Mouse (Mus musculus) hindbrain, embryonic 12.5 days (tissue): Measurements from ENCODE around the gene Bmpr2. TPM values are rescaled to one million over a fixed set of nuclear protein-coding genes. Genes with fewer than 3 reads are reported as not detected.

Source experiments
- ATAC-seq: fragments of 200-750 bp; cut with Nextera tagmentation; 2 replicates; pipeline ENCODE4 v1.8.0; 2017; ENCODE audit warnings: moderate TSS enrichment; ENCODE audit not compliant: low FRiP score
- H3K27ac ChIP-seq: fragments of 300-500 bp; sonication (generic); 2 replicates; pipeline ENCODE4 v1.5.1; 2016; ENCODE audit warnings: mild to moderate bottlenecking
- H3K27me3 ChIP-seq: fragments of 300-500 bp; sonication (generic); 2 replicates; pipeline ENCODE4 v1.6.1; 2016; ENCODE audit warnings: mild to moderate bottlenecking
- H3K36me3 ChIP-seq: fragments of 300-500 bp; sonication (generic); 2 replicates; pipeline ENCODE4 v1.6.1; 2016; ENCODE audit warnings: mild to moderate bottlenecking
- H3K4me1 ChIP-seq: fragments of 300-500 bp; sonication (generic); 2 replicates; pipeline ENCODE4 v1.6.1; 2016
- H3K4me2 ChIP-seq: fragments of 300-500 bp; sonication (generic); replicated peaks from 2 replicates; pipeline ENCODE4 v1.6.1; 2016; ENCODE audit warnings: mild to moderate bottlenecking
- H3K4me3 ChIP-seq: fragments of 300-500 bp; sonication (generic); 2 replicates; pipeline ENCODE4 v1.5.1; 2016; ENCODE audit warnings: mild to moderate bottlenecking
- H3K9ac ChIP-seq: fragments of 300-500 bp; sonication (generic); 2 replicates; pipeline ENCODE4 v1.6.1; 2016; ENCODE audit warnings: mild to moderate bottlenecking, moderate library complexity
- H3K9me3 ChIP-seq: fragments of 300-500 bp; sonication (generic); replicated peaks from 2 replicates; pipeline ENCODE4 v1.6.1; 2016; ENCODE audit warnings: mild to moderate bottlenecking
- WGBS: fragments of 180-500 bp; shearing (Covaris S2); methylation state at CpG from one replicate; pipeline ENCODE4 v1.1.7; 2016; 5-methylcytosine and 5-hydroxymethylcytosine counted together
- polyA plus RNA-seq: library from polyadenylated mRNA; unstranded; fragments of >200 nt; fragmentation: Nextera tagmentation; extraction: Ambion mirVana; gene quantifications from 2 replicates; pipeline ENCODE4 v1.2.1, GENCODE M21; 2016

Gene Bmpr2
- polyA plus RNA-seq, 1 experiment from 2014 or later = 13.7 TPM

DNA sequence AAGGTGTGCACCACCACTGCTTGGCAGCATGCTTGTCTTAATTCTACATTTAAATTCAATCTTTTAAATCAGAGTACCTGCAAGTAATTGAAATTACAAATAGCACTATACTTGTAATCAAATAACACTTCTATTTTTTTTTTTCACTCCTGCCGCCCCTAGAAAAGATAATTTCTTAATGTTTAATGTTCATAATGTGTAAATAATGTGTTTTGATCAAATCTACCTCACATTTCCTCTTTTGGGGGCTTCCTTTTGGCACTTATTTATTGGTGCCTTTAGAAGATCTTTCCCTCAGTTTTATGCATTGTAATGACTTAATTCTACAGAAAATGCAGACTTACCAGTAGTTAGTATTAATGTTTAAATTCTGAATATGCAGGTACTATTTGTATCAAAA, 160.5 kb downstream of the Bmpr2 start:
- no peak overlapping the region for H3K4me3 ChIP-seq
- H3K9me3 ChIP-seq = no peaks in the 10 kb centered on the region
- WGBS = 95% methylated on average over 1 of the region's 1 CpGs
- H3K36me3 ChIP-seq = no peaks in the 10 kb centered on the region
- peaks cover 2% of the 10 kb centered on the region; the same call in 1 of the 2 replicates for H3K4me1 ChIP-seq
- H3K4me2 ChIP-seq = no peak overlapping the region
- no peak for ATAC-seq
- no peak overlapping the region for H3K9ac ChIP-seq
- no peak overlapping the region for H3K27ac ChIP-seq
- H3K27me3 ChIP-seq = no peaks in the 10 kb centered on the region

DNA sequence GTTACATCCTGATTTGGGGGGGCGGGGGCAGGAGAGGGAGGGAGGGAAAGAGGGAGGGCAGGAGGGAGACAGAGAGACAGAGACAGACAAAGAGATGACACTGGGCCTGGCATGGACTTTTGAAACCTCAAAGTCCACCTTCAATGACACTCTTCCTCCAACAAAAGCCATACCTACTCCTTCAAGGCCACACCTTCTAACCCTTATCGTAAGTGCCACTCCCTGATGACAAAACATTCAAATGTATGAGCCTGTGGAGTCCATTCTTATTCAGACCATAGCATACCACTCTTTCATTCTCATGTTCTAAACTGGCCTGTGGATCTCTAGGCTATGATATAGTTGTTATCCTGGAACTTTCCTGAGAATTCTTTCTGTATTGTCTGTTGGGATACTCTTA, 161.2 kb downstream of the Bmpr2 start:
- ATAC-seq = no peak
- no peaks in the 10 kb centered on the region for H3K9me3 ChIP-seq
- 92% methylated on average over 2 of the region's 2 CpGs for WGBS

DNA sequence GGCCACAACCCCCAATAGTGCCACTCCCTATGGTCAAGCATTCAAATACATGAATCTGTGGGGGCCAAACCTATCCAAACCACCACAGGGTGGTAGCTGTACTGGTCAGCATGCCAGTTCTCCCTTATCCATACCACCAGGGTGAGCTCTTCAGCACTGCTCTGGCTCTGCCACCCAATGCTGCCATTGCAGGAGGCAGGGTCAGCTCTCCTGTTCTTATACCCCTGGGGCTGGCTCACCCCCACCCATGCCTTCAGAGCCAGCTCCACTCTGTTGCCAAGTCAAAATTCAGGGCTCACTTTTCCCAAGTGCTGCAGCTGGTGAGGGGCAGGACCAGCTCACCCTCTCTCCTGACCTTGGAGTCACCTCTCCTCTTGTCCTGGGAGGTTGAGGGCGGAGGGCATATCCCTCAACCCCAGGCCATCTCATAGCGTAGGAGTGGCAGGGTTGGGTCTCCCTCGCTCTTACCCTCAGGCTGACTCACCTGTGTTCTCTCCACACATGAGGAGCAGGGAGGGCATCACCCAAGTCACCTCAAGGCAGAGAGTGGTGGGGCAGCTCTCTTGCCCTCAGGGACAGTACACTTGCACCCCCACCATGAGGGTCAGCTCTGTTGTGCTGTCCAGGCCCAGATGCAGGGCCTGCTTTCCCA, 162.9 kb downstream of the Bmpr2 start:
- H3K9ac ChIP-seq = no peak overlapping the region

More for the DNA sequence above, 161.2 kb downstream of the Bmpr2 start:
- Histone ChIP-seq H3K27me3 (no peaks in the 10 kb centered on the region), H3K27ac (no peak overlapping the region), H3K4me2 (no peak overlapping the region), H3K4me1 (peaks cover 2% of the 10 kb centered on the region; the same call in 1 of the 2 replicates), H3K36me3 (no peaks in the 10 kb centered on the region), H3K9ac (no peak overlapping the region), H3K4me3 (no peak overlapping the region)

DNA sequence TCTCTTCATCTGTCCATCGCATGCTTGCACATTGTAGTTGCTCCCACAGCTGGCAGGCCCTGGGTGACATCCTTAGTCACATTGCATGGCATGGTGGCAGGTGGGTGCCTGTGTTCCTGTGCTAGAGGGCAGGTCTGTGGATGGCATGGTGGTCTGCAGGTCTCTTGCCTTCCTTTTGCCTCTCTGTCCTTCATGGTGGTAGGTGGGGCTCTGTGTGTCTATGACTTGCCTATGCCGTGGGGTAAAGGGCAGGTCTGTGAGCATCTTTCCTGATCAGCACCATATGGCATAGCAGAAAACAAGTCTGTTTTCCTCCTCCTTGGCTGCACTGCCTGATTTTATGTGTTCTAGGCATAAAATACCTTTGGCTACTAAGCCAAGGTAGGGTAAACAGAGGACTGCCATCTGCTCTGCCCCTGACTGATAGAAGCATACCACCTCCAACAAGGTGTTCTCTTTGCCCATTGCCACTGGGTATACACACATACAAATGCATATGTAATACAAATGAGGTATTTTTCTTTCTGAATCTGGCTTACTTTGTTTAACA, 164.0 kb downstream of the Bmpr2 start:
- Histone ChIP-seq H3K9ac (no peak overlapping the region), H3K9me3 (no peaks in the 10 kb centered on the region), H3K27ac (no peak overlapping the region), H3K27me3 (no peaks in the 10 kb centered on the region), H3K4me2 (no peak overlapping the region), H3K4me3 (no peak overlapping the region), H3K36me3 (no peaks in the 10 kb centered on the region), H3K4me1 (peaks cover 2% of the 10 kb centered on the region; the same call in 1 of the 2 replicates)
- no peak for ATAC-seq
- 90% methylated on average over 2 of the region's 2 CpGs for WGBS

More for the DNA sequence above, 162.9 kb downstream of the Bmpr2 start:
- Histone ChIP-seq H3K27me3 (no peaks in the 10 kb centered on the region), H3K4me2 (no peak overlapping the region), H3K36me3 (no peaks in the 10 kb centered on the region), H3K4me3 (no peak overlapping the region), H3K27ac (no peak overlapping the region), H3K4me1 (peaks cover 2% of the 10 kb centered on the region; the same call in 1 of the 2 replicates), H3K9me3 (no peaks in the 10 kb centered on the region)
- 88% methylated on average over 3 of the region's 3 CpGs for WGBS
- ATAC-seq = 0 out of 2 replicates have a peak, but pooled peaks have one; percentile 40

Other genes with a start within 250 kb of the Bmpr2 start
- 6.0 and 9.4 TPM in 2 replicates for gene Gm973, start 247.1 kb upstream of the Bmpr2 start, polyA plus RNA-seq
- 415 and 441 TPM in 2 replicates for gene Sumo1, start 92.6 kb upstream of the Bmpr2 start, polyA plus RNA-seq
- 203 and 218 TPM in 2 replicates for gene Nop58, start 78.4 kb upstream of the Bmpr2 start, polyA plus RNA-seq
- gene Fam117b, start 149.6 kb downstream of the Bmpr2 start, polyA plus RNA-seq = 34.5 and 38.0 TPM in 2 replicates